Mouse (Mus musculus) liver, adult 2 months (tissue): ENCODE data around the gene Gla.

Source experiments
- CTCF ChIP-seq: fragments of 200-500 bp; IDR thresholded peaks from 2 replicates; pipeline ENCODE4 v1.5.1; 2011; ENCODE audit warnings: low read depth, low read length, control low read depth
- POLR2A ChIP-seq: fragments of 200-500 bp; IDR thresholded peaks from 2 replicates; pipeline ENCODE4 v1.6.1; 2011; ENCODE audit warnings: low read length, control low read depth; ENCODE audit not compliant: insufficient read depth; ENCODE audit errors: extremely low read depth

DNA sequence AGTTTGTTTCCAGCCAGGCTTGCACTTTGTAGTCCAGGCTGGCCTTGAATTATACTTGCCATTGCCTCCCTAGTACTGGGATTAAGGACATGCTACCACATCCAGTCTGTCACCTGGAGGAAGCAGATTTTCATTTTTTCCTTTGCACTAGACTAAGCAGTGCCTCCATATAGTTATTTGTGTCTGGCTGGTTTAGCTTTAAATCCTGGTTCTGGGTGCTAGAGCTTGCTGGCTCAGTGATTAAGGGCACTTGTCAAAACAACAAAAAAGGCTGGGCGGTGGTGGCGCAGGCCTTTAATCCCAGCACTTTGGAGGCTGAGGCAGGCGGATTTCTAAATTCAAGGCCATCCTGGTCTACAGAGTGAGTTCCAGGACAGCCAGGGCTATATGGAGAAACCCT is 11.9 kb downstream of the Gla start:
- TF ChIP-seq POLR2A (no peak), CTCF (no peak)
